Mouse (Mus musculus) neural tube, embryonic 14.5 days (tissue): ENCODE data around the gene Ptrh1. TPM values are rescaled to one million over a fixed set of nuclear protein-coding genes. Genes with fewer than 3 reads are reported as not detected.
A peak's percentile ranks its signal among the peaks of the same experiment; 100 is the strongest.

Experiments used
- ATAC-seq: fragments of 200-750 bp; cut with Nextera tagmentation; 2 replicates; pipeline ENCODE4 v1.8.0; 2017; ENCODE audit warnings: low read depth, mild to moderate bottlenecking, moderate TSS enrichment, moderate library complexity
- H3K27ac ChIP-seq: fragments of 300-500 bp; sonication (generic); 2 replicates; pipeline ENCODE4 v1.5.1; 2014; ENCODE audit warnings: low read depth, mild to moderate bottlenecking, control low read depth, low read length, moderate library complexity, mixed read lengths
- H3K27me3 ChIP-seq: fragments of 300-500 bp; sonication (generic); 2 replicates; pipeline ENCODE4 v1.6.1; 2014; ENCODE audit warnings: low read length; ENCODE audit not compliant: control insufficient read depth, insufficient read depth
- H3K36me3 ChIP-seq: fragments of 300-500 bp; sonication (generic); 2 replicates; pipeline ENCODE4 v1.6.1; 2014; ENCODE audit warnings: low read length, mixed read lengths; ENCODE audit not compliant: control insufficient read depth, insufficient read depth
- H3K4me1 ChIP-seq: fragments of 300-500 bp; sonication (generic); 2 replicates; pipeline ENCODE4 v1.6.1; 2014; ENCODE audit warnings: low read length; ENCODE audit not compliant: control insufficient read depth, insufficient read depth
- H3K4me2 ChIP-seq: fragments of 300-500 bp; sonication (generic); 2 replicates; pipeline ENCODE4 v1.6.1; 2014; ENCODE audit warnings: mild to moderate bottlenecking, low read depth, low read length, control low read depth
- H3K4me3 ChIP-seq: fragments of 300-500 bp; sonication (generic); 2 replicates; pipeline ENCODE4 v1.5.1; 2014; ENCODE audit warnings: low read depth, low read length, control low read depth, mixed read lengths
- H3K9ac ChIP-seq: fragments of 300-500 bp; sonication (generic); replicated peaks from 2 replicates; pipeline ENCODE4 v1.6.1; 2014; ENCODE audit warnings: low read depth, mild to moderate bottlenecking, control low read depth, low read length, mixed read lengths
- H3K9me3 ChIP-seq: fragments of 300-500 bp; sonication (generic); 2 replicates; pipeline ENCODE4 v1.6.1; 2016; ENCODE audit warnings: low read length; ENCODE audit not compliant: control insufficient read depth
- WGBS: fragments of 180-500 bp; shearing (Covaris S2); extraction: QIAGEN DNeasy Blood & Tissue Kit; methylation state at CpG from one replicate; pipeline ENCODE4 v1.1.7; 2014; 5-methylcytosine and 5-hydroxymethylcytosine counted together
- polyA plus RNA-seq: library from polyadenylated mRNA; unstranded; fragments of >200 nt; fragmentation: Nextera tagmentation; extraction: Ambion mirVana; gene quantifications from 2 replicates; pipeline ENCODE4 v1.2.1, GENCODE M21; 2014

Gene Ptrh1
- polyA plus RNA-seq, 1 experiment from 2014 or later: 4.8 TPM

- no peak overlapping the region for H3K4me2 ChIP-seq
- no peak overlapping the region for H3K27ac ChIP-seq
- H3K36me3 ChIP-seq: no peaks in the 10 kb centered on the region
- H3K4me3 ChIP-seq: no peak overlapping the region
- ATAC-seq: no peak
- H3K9me3 ChIP-seq: no peaks in the 10 kb centered on the region
- H3K27me3 ChIP-seq: no peaks in the 10 kb centered on the region
- no peaks in the 10 kb centered on the region; the same call in 1 of the 2 replicates for H3K4me1 ChIP-seq
- 42% methylated on average over 3 of the region's 3 CpGs for whole genome bisulfite sequencing
- no peak overlapping the region for H3K9ac ChIP-seq
Observed at GRCm38 (mm10) chr2:32736306-32736829, 39.2 kb upstream of the Ptrh1 start.

GRCm38 (mm10) chr2:32737008-32737407 lies 38.6 kb upstream of the Ptrh1 start:
- no peak overlapping the region for H3K4me2 ChIP-seq
- no peak overlapping the region for H3K9ac ChIP-seq
- no peaks in the 10 kb centered on the region; the same call in 1 of the 2 replicates for H3K4me1 ChIP-seq
- H3K4me3 ChIP-seq: no peak overlapping the region
- WGBS: 57% methylated on average over 6 of the region's 6 CpGs
- no peaks in the 10 kb centered on the region for H3K27me3 ChIP-seq
- ATAC-seq: no peak
- no peaks in the 10 kb centered on the region for H3K36me3 ChIP-seq
- no peaks in the 10 kb centered on the region for H3K9me3 ChIP-seq
- no peak overlapping the region for H3K27ac ChIP-seq

- Histone ChIP-seq H3K4me1 (peaks cover 18% of the 10 kb centered on the region), H3K27ac (no peak overlapping the region), H3K9me3 (no peaks in the 10 kb centered on the region), H3K27me3 (no peaks in the 10 kb centered on the region), H3K4me3 (no peak overlapping the region), H3K4me2 (no peak overlapping the region), H3K9ac (no peak overlapping the region), H3K36me3 (no peaks in the 10 kb centered on the region)
- ATAC-seq: no peak
- WGBS: 73% methylated on average over 4 of the region's 4 CpGs
Observed at GRCm38 (mm10) chr2:32739311-32739710, 36.3 kb upstream of the Ptrh1 start.

GRCm38 (mm10) chr2:32740916-32741272 lies 34.7 kb upstream of the Ptrh1 start, which contains the start of gene 6330409D20Rik:
TSS of gene 6330409D20Rik (minus strand) at chr2:32741016.
- H3K27me3 ChIP-seq: no peaks in the 10 kb centered on the region
- peak within 1 kb of the TSS; percentile 77 for H3K4me3 ChIP-seq
- 5% methylated on average over 11 of the region's 11 CpGs for WGBS
- H3K27ac ChIP-seq: peak within 1 kb of the TSS; percentile 86
- ATAC-seq: no peak
- H3K36me3 ChIP-seq: peaks cover 10% of the 10 kb centered on the region
- peak within 1 kb of the TSS; percentile 72 for H3K4me2 ChIP-seq
- H3K4me1 ChIP-seq: peaks cover 19% of the 10 kb centered on the region
- peak within 1 kb of the TSS; percentile 90 for H3K9ac ChIP-seq
- H3K9me3 ChIP-seq: no peaks in the 10 kb centered on the region

- Histone ChIP-seq H3K27ac (peak overlapping the region; percentile 86), H3K9me3 (no peaks in the 10 kb centered on the region), H3K9ac (peak overlapping the region; percentile 90), H3K27me3 (no peaks in the 10 kb centered on the region), H3K4me3 (peak overlapping the region; percentile 77), H3K36me3 (peaks cover 16% of the 10 kb centered on the region), H3K4me2 (peak overlapping the region; percentile 72), H3K4me1 (peaks cover 19% of the 10 kb centered on the region)
- peak; percentile 63 for ATAC-seq
- WGBS: 3% methylated on average over 48 of the region's 58 CpGs
Observed at GRCm38 (mm10) chr2:32741273-32742172, 34.1 kb upstream of the Ptrh1 start.

- peak; percentile 94 for ATAC-seq
- no peaks in the 10 kb centered on the region for H3K9me3 ChIP-seq
- 11% methylated on average over 18 of the region's 18 CpGs for WGBS
- H3K4me2 ChIP-seq: peak overlapping the region; percentile 72
- peak overlapping the region; percentile 90 for H3K9ac ChIP-seq
- peaks cover 22% of the 10 kb centered on the region for H3K36me3 ChIP-seq
- H3K4me1 ChIP-seq: peaks cover 19% of the 10 kb centered on the region
- peak overlapping the region; percentile 77 for H3K4me3 ChIP-seq
- H3K27me3 ChIP-seq: no peaks in the 10 kb centered on the region
- peak overlapping the region; percentile 86 for H3K27ac ChIP-seq
Observed at GRCm38 (mm10) chr2:32742173-32742531, 33.4 kb upstream of the Ptrh1 start.

GRCm38 (mm10) chr2:32744272-32744982 lies 31.2 kb upstream of the Ptrh1 start:
- H3K4me3 ChIP-seq: no peak overlapping the region
- no peaks in the 10 kb centered on the region for H3K9me3 ChIP-seq
- peaks cover 19% of the 10 kb centered on the region for H3K4me1 ChIP-seq
- no peaks in the 10 kb centered on the region for H3K27me3 ChIP-seq
- 81% methylated on average over 15 of the region's 15 CpGs for WGBS
- no peak for ATAC-seq
- H3K36me3 ChIP-seq: peaks cover 43% of the 10 kb centered on the region
- no peak overlapping the region for H3K4me2 ChIP-seq
- no peak overlapping the region for H3K9ac ChIP-seq
- H3K27ac ChIP-seq: no peak overlapping the region

GRCm38 (mm10) chr2:32749082-32749481 lies 26.5 kb upstream of the Ptrh1 start:
- H3K4me2 ChIP-seq: no peak overlapping the region
- peaks cover 20% of the 10 kb centered on the region; the same call in 1 of the 2 replicates for H3K4me1 ChIP-seq
- no peak overlapping the region for H3K27ac ChIP-seq
- H3K36me3 ChIP-seq: peaks cover 64% of the 10 kb centered on the region
- H3K4me3 ChIP-seq: no peak overlapping the region
- H3K27me3 ChIP-seq: no peaks in the 10 kb centered on the region
- ATAC-seq: no peak
- 86% methylated on average over 16 of the region's 16 CpGs for WGBS
- no peak overlapping the region for H3K9ac ChIP-seq
- no peaks in the 10 kb centered on the region for H3K9me3 ChIP-seq
